Mouse (Mus musculus) megakaryocyte, adult 5-6 weeks (primary cell): ENCODE measurements around the gene Pros1. TPM values are rescaled to one million over a fixed set of nuclear protein-coding genes. Genes with fewer than 3 reads are reported as not detected.

Source experiments
- ATAC-seq: 2 replicates; pipeline ENCODE4 v1.8.0; 2016; ENCODE audit warnings: mild to moderate bottlenecking, inconsistent platforms; ENCODE audit not compliant: poor library complexity, severe bottlenecking
- total RNA-seq, 2 experiments: library from RNA; stranded (forward) in 1 of 2; stranded (reverse) in 1 of 2; fragments of 153-499, 151-499 nt in 1 of 2; fragments of 221-1000, 200-1000 nt in 1 of 2; gene quantifications; 2 replicates each; pipeline versions ENCODE4 v1.2.3 to v1.2.4; 2015 to 2017

The Pros1 gene
- total RNA-seq (2015) (22.6 and 24.1 TPM in 2 replicates), total RNA-seq (2017) (31.0 and 36.0 TPM in 2 replicates)

GRCm38 (mm10) chr16:62854191-62855068, at the start of gene Pros1:
Gene Pros1 (plus strand): TSS chr16:62854307.
- peak; percentile 81 for ATAC-seq

- ATAC-seq: 0 out of 2 replicates have a peak, but pooled peaks have one; percentile 33
These were observed 49.5 kb upstream of the Pros1 start for GRCm38 (mm10) chr16:62804621-62805020.

- ATAC-seq: no peak
These were observed 46.7 kb upstream of the Pros1 start for GRCm38 (mm10) chr16:62807249-62807979.

- ATAC-seq: no peak
These were observed 43.3 kb upstream of the Pros1 start for GRCm38 (mm10) chr16:62810855-62811254.

GRCm38 (mm10) chr16:62813790-62814189, 40.3 kb upstream of the Pros1 start:
- peak; percentile 69 for ATAC-seq

GRCm38 (mm10) chr16:62814491-62814890, 39.6 kb upstream of the Pros1 start, which contains the start of gene Stx19:
Gene Stx19 (plus strand): TSS chr16:62814676.
- ATAC-seq: peak; percentile 83

- no peak for ATAC-seq
These were observed 31.6 kb upstream of the Pros1 start for GRCm38 (mm10) chr16:62822472-62822871.

GRCm38 (mm10) chr16:62826156-62827001, 27.7 kb upstream of the Pros1 start:
- ATAC-seq: peak; percentile 96

GRCm38 (mm10) chr16:62832027-62832426, 22.1 kb upstream of the Pros1 start:
- ATAC-seq: no peak

GRCm38 (mm10) chr16:62832481-62832880, 21.6 kb upstream of the Pros1 start:
- peak; percentile 99 for ATAC-seq

GRCm38 (mm10) chr16:62834016-62834735, 19.9 kb upstream of the Pros1 start:
- peak; percentile 45 for ATAC-seq

- no peak for ATAC-seq
These were observed 8.8 kb upstream of the Pros1 start for GRCm38 (mm10) chr16:62845341-62845740.

- peak; percentile 98 for ATAC-seq
These were observed 7.4 kb upstream of the Pros1 start, which contains the start of gene Arl13b for GRCm38 (mm10) chr16:62846498-62847312. Gene Arl13b (minus strand): TSS chr16:62847040.

- ATAC-seq: no peak
These were observed 1.4 kb upstream of the Pros1 start for GRCm38 (mm10) chr16:62852464-62853252.

- ATAC-seq: no peak
These were observed 438 bp upstream of the Pros1 start for GRCm38 (mm10) chr16:62853611-62854126.

- ATAC-seq: no peak
These were observed 1.3 kb downstream of the Pros1 start for GRCm38 (mm10) chr16:62855385-62855784.

- peak; percentile 40; the same call in 1 of the 2 replicates for ATAC-seq
These were observed 2.2 kb downstream of the Pros1 start for GRCm38 (mm10) chr16:62856273-62856672.

GRCm38 (mm10) chr16:62857498-62857897, 3.4 kb downstream of the Pros1 start:
- peak; percentile 66 for ATAC-seq
